Mouse (Mus musculus) B cell, adult 2 months (primary cell): ENCODE results near the gene Zfp85.
"Not testable (repeated sequence)": the region's sequence is repeated elsewhere in the genome, so short reads cannot be mapped to it uniquely, and the experiment has no call there.

ENCODE experiments used
- DNase-seq, 2 experiments: peaks; one replicate each; pipeline ENCODE4 v3.0.0; 2022

Zfp85 gene

DNA sequence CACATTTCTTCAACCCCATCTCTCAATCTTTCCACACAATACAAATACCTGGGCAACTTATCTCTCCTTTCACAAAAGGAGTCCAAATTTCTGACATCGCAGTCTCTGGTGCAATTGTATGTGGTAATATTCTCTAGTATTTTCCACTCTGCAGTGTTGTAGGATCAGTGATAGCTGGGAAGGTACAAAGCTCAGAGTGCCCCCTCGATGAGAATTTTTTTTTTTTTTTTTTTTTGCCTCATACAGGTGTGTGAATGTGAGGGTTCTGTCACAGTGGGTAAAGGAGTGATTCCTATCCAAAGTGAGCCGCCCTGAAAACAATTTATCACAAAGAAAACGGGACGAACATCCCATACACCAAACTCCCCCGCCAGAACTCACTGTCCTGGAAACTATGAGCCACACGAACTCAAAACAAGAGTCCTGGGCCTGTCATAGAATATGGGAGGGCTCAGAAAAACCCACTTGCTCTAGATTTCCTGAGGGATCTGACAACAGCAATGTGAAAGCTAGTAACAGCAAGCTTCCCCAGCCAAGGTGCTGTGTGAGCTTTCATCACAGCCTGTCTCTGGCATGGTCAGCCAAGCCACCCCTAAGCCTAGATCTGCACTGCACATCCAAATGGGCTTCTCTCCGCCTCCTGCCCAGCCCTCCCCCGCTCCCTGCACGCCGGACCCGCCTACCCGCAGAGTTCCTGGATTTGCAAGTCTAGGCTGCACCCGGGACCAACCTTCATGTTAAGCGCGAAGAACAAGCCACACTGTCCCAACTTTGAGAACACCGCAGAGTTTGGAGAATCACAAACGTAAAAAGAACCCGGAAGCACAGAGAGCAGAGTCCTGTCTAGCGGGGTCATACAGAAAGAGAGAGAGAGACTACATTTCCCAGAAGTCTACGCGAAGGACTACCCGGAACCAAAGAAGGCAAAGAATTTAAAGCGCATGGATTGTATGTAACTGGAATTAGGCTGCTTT is at the start of gene Zfp85:
TSS of gene Zfp85 (minus strand) at position 896 of the 974 bp plus-strand sequence.
- peak; percentile 52 to 60 for DNase-seq

DNA sequence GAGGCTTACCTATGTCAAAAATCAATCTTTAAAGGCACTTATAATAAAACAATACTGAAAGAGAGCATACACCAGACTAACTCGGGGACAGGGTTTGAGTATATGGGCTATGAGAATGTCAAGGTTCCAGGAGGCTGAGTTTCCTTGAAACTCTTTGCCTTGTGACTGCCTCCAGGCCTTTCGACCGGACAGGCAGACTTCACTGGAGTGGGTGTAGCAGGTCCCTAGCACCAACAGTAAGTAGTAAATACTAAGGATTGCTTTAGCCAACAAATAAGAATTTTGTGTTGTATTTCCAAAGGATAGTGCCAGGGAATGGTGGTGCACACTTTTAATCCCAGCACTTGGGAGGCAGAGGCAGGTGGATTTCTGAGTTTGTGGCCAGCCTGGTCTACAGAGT is 44.1 kb upstream of the Zfp85 start:
- not testable (repeated sequence) for DNase-seq

DNA sequence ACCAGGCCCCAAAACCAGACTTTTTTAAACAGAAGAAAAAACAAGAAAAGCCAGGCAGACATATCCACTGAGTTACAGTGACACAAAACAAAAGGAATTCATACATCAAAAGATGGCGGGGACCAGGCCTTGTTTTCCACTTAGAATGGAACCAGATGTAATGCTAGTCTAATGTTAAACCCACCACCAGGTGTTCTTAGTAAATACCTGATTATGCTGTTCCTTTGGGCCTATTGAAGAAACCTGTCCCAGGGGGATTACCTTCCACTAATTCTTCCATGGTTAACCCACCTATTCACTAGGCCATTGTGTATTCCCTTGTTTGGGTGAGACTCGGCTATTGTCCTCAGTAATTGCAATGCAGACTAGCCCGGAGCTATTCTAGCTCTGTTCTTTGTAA is 43.6 kb upstream of the Zfp85 start:
- DNase-seq = no peak

DNA sequence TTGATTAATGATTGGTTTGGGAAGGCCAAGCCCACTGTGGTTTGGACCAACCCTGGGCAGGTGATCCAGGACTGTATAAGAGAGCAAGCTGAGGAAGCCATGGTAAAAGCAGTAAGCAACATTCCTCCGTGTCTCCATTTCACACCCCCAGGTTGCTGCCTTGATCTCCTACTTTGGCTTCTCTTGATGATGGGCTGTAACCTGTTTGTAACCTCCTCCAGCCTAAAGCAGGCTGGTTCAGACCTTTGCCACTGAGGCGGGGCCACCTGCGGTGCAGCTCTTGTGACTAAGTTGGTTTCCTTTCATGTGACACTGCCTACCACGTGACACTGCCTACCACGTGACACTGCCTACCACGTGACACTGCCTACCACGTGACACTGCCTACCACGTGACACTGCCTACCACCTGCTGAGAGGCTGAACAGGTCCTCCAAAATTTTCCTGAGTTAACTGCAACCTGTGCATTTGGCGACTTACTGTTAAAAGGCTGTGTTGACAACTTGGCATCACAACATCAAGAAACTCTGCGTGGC is 37.0 kb upstream of the Zfp85 start:
- DNase-seq = no peak

DNA sequence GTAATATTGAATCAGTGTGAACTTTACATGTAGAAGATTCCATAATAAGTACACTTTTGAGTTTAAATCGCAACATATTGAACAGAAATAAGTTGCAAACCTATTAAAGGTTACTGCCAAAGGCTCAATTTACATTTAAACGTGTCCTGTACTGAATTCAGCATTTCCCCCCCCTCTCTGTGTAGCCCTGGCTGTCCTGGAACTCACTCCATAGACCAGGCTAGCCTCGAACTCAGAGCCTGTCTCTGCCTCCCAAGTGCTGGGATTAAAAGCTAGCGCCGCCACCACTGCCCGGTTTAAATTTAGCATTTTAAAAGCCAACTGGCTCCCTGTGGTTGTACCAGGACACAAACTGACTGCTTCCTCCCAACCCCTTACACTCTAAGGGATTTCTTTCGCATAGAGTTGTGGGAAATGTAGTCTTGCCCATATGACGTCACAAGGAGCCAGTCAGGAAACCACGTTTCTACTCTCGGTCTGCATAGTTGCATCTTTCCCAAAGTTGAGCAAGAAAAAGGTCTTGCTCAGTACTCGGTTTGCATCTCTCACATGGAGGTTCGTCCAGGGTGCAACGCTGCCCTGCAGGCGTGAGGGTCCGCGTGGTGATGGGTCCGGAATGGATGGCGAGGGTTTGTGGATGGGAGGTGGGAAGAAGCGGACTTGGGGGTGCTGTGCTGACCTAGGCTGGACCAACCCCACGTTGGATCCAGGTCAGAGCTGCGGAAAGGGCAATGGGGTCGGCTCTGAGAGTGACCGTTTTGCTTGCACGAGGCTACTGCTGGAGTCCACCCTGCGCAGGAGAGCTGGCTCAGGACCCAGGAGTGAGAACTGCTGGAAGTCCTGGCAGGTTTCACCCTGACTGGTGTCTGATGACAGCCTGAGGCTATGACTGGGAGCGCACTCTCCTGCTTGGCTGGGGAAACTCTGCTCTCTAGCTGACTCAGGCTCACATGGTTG is 24.5 kb upstream of the Zfp85 start, which contains the start of gene Zfp493:
TSS of gene Zfp493 (plus strand) at position 429 of the 957 bp plus-strand sequence.
- DNase-seq = peak; percentile 63 to 68

DNA sequence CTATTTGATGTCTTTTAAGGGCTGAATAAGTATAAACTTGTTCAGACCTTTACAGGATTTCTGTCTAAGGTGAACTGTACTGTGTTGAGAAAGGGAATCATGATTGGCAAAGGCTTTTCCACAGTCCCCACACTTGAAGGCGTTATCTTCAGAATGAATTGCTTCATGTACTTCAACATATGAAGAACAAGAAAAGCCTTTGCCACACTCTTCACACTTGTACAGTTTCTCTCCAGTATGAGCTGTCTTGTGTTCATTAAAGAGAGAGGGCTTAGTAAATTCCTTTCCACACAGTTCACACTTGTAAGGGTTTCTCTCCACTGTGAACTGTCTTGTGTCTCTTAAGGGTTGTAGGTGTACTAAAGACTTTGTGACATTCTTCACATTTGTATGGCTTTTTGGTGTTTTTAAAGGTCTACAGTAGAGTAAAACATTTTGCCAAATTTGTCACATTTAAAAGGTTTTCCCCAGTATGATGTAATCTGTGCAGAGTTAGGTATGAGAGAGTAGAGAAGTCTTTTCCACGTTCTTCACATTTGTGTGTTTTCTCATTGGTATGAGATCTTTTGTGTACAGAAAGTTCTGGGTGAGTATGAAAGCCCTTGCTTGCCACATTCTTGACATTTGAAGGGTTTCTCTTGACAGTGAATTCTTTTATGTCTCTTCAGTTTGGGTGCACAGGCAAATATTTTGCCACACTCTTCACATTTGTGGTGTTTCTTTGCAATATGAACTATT is 8.2 kb upstream of the Zfp85 start:
- DNase-seq = no peak

DNA sequence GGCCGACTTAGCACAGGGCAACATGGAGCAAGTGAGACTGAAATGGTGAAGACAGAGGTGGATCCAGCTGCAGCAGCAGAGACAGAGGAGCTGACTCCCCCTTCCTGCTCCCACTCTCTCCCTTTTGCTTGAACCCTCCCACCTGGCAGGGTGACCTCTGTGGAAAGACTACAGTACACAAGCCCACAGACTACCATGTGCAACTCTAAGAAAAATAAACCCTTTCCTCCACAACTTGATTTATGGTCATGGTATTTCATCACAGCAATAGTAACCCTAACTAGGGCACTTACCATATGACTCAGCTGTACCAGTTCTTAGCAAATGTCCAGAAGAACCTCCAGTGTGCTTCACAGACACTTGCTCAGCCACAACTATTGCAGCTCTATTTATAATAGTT is 4.9 kb upstream of the Zfp85 start:
- no peak for DNase-seq

DNA sequence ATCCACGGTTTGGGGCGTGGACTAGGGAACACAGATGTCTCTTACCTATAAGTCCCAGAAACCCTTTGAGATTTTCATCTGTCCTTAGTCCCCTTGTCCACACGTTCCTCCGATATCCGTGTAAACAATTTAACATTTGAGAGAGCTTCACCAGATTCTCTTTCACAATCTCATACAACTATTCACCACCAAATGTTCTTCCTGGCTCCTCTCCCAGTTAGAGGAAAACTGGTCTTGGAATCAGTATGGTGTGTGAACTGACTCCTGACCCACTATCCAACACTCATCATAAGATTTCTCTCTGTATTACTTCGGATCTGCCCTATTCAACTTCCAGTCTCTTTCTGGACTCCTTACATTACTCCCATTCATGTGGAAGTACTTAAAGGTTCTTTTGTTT is 733 bp upstream of the Zfp85 start:
- no peak for DNase-seq

DNA sequence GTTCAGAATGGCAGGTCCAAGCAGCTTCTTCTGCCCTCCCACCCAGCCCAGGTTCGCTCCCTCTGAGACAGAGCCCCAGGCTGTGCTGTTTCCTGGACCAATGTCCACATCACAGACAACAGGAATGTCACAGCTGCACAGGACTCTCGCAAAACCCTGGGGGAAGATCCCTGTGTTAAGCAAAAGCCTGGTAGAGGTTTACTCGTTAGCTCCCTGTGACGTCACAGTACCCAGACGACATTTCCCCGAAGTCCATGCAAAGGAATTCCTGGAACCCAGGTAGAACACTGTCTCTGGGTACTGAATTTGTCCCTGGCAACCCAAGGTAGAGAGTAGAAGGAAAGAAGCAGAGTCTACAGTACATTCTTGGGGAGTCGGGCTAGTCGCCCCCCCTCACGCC is 11.1 kb downstream of the Zfp85 start:
- DNase-seq = no peak

DNA sequence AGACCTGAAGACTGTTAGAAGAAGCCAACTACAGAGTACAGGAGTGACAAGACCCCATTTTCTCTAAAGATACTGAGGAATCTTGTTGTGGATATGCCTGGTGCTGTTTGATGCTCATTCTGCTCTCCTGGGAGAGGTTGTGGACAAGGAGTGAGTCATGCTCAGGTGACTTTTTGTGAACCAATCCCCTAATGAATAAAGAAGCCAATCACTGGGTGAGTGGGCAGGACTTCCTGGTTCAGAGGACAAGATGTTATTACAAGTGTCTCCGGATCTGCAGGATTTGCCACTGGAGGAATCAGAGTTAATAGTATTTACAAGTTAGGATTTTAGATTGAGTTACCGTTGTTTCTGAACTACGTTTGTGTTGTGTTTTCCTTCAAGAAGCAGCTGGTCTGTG is 12.1 kb downstream of the Zfp85 start:
- no peak for DNase-seq

DNA sequence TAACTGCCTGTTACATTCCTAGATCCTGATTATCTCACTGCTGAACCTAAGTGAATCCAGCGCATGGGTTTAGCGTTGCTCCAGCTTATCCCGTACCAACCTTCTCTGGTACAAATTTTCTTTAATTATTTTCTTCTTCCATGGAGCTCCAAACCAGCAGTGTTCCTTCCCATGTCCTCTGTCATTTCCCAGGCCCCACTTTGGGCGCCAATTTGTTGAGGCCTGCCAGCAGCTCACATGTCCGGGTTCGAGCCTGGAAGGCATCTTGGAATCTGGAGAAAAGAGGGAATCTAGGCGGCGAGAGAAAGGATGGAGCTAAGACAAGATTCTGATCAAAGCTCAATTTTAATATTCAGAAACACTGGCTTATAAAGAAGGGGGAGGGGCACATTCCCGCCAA is 20.6 kb downstream of the Zfp85 start:
- not testable (repeated sequence) for DNase-seq

DNA sequence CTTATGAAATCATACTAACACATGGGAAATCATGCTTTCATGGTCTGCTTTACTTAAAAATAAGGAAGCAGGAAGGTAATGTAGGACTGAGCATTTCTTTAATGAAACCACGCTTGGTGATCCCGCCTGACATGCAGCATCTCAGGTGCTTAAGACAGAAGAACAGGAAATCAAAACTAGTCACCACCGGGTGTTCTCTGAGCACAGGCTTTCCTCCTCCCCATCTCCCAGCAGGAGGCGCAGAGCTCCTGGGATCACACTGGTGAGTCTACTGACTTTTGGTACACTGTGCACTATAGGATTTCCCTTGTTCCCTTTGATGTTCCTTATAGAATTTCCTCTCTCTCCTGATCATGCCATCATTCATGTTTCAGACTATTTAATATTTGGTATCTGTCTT is 25.6 kb downstream of the Zfp85 start:
- peak; percentile 15 for DNase-seq

DNA sequence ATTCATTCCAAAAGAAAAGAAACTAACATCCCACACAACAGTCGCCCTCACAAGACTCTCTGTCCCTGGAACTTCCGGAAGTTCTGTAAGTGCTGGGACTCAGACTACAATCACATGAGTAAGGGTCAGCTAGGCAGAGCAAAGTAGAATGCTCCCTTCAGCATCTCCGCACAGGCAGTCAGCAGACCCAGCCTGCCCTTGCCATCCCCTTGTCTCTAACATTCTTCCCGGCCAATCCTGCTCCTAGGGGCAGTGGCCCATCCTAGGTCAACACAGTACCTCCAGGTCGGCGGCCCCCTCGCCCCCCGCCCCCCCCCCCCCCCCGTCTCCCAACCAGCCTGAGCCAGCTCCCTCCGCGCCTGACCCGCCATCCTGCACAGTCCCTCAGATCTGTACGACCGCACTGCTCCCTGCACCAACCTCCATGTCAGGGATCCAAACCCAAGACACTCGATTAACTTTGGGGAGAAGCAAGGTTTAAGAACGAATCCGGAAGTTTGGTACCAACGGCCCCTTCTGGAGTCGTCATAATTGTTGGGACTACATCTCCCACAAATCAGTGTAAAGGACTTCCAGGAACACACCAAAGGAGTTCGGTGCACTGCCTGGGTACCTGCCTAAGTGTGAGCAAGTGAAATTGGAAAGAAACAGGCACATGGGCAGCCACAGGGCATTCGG is 26.2 kb downstream of the Zfp85 start, which contains the start of gene Zfp65:
TSS of gene Zfp65 (minus strand) at position 533 of the 678 bp plus-strand sequence.
- peak; percentile 42 for DNase-seq

DNA sequence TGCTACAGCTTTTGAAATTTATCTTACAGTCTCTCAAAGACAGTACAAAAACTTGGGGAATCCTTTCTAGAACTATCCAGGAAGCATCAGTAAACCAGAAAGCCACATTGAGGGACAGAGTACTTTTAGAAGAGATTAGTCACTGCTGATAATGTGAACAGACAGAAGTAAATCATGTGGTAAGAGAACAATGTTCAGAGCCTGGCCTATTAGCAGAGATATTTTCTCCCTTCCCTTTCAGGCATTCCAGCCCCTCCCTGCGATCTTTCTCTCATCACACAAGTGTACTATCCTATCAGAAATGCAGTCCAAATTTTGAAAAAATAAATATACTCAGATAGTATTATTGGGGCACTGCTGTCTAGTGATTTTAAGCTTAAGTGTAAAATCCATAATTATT is 26.9 kb downstream of the Zfp85 start:
- DNase-seq = no peak

DNA sequence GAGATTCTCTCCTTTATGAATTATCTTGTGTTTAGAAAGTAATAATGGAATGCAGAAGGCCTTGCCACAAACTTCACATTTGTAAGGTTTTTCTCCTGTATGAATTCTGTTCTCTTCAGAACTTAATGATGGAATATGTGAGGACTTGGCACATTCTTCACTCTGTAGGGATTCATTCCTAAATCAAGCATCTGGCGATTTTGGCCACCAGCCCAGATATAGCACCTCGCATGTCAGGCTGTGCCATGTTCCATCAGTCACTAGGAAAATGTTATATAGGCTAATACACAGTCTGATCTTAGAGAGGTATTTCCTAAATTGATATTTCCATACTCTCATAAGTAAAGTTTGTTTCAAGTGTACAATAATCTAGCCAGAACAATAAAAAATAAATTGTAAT is 29.7 kb downstream of the Zfp85 start:
- not testable (repeated sequence) for DNase-seq

DNA sequence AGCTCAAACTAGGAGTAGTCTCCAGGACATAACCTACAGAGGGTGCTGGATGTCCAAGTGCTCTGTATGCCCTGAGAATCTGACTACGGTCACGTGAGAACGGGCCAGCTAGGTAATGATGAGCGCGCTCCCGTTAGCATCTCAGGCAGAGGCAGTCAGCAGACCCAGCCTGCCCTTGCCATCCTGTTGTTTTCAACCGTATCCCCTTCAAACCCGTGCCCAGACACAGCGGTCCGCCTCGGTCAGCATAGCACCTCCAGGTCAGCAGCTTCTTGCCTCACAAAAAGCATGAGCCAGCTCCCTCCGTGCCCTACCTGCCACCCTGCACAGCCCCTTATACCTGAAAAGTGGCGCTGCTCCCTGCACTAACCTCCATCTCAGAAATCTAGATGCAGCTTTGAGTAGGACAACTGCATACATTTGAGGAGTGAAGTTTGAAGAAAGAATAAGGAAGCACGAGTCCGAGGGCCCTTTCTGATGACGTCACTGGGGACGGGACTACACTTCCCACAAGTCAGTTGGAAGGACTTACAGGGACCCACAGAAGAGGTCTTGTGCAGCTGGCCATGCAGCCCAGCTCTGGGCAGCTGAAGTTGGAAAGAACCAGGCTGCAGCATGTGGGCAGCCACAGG is 31.1 kb downstream of the Zfp85 start:
- peak; percentile 89 to 93 for DNase-seq
